Mouse (Mus musculus): ENCODE results near the gene Aph1a. TPM values are rescaled to one million over a fixed set of nuclear protein-coding genes. Genes with fewer than 3 reads are reported as not detected.
"Not testable (repeated sequence)": the region's sequence is repeated elsewhere in the genome, so short reads cannot be mapped to it uniquely, and the experiment has no call there.

Aph1a gene
- polyA plus RNA-seq, 1 experiment from 2014 or later, result 27.3 TPM

DNA sequence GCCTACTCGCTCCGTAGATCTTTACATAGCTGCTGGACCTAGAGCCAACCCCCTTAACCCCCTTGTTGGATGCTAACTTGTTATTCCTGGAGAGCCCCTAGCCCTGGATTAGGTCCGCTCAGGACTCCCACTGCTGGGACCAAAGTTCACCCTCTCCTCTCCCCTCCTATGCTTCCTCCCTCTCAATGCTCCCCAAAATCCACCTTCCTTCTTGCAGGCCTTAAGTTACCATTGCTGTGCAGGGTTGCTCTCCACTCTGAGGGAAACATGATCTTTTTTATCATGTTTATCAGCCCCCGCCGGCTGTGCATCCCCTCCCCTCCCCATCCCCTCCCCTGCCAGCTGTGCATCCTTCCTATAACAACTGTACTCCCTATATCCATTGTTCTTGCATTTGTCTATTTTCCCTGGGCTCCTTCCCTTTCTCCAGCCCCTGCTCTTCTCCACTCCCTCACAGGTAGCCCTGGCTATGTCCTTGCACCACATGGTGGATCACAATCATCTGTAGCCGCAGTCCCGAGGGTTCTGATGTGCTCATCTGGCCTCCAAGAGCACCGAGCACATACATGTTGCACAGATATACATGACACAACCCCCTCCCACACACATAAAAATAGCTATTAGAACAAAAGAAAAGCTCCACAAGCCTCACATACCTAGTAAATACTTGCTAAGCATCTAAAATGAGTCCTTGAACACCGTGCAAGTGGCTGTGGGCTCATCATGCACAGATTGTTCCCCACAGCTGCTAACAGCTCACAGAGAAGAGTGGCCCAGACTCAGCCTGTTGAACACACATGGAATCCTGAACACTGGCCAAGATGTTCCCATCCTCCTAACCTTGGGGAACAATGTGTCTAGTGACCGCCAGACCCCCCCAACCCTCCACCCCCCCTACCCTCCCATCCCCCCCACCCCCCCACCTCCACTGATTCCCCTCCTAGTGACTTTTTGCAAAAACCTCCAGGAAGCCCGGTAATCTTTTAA is 1.4 kb upstream of the Aph1a start:
- Histone ChIP-seq H3K27me3 (ENCODE audit: control insufficient read depth, insufficient read depth, low read length) (no peaks in the 10 kb centered on the region), H3K4me1 (ENCODE audit: control insufficient read depth, insufficient read depth, low read length) (peaks cover 9% of the 10 kb centered on the region), H3K27ac (ENCODE audit: low read depth, low read length) (peak overlapping the region; percentile 55; the same call in 1 of the 2 replicates), H3K4me2 (ENCODE audit: low read depth, low read length) (peak overlapping the region; percentile 27; the same call in 1 of the 2 replicates), H3K4me3 (ENCODE audit: low read depth, low read length) (peak overlapping the region; percentile 9; the same call in 1 of the 2 replicates), H3K9me3 (ENCODE audit: control insufficient read depth, low read length) (no peaks in the 10 kb centered on the region), H3K9ac (replicated peaks; ENCODE audit: low read depth, low read length) (peak overlapping the region; percentile 32; the same call in 1 of the 2 replicates), H3K36me3 (ENCODE audit: control insufficient read depth, insufficient read depth, low read length) (no peaks in the 10 kb centered on the region)
- WGBS, result 29% methylated on average over 11 of the region's 11 CpGs
- no peak for ATAC-seq (ENCODE audit: low read depth)

DNA sequence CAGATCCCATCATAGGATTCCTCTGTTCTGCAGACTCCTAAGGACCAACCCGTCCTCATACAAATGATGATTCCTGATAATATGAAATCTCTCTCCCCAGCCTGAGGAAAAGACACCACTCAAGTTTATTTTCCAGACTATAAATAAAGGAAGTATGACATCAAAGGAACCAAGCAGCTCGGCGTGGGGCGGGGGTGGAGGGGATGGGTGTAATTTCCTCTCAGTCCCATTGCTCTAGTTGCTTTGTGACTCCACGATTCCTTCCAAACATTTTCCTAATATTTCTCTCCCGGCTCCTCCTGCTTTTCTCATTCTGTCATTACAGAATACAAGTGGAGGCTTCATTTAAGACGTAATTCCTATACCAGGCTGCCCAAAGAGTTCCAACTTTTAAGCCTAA is 643 bp upstream of the Aph1a start:
- Histone ChIP-seq H3K9me3 (ENCODE audit: control insufficient read depth, low read length) (no peaks in the 10 kb centered on the region), H3K27ac (ENCODE audit: low read depth, low read length) (peak overlapping the region; percentile 55; the same call in 1 of the 2 replicates), H3K4me1 (ENCODE audit: control insufficient read depth, insufficient read depth, low read length) (peaks cover 9% of the 10 kb centered on the region), H3K9ac (replicated peaks; ENCODE audit: low read depth, low read length) (peak overlapping the region; percentile 32; the same call in 1 of the 2 replicates), H3K4me3 (ENCODE audit: low read depth, low read length) (peak overlapping the region; percentile 62), H3K4me2 (ENCODE audit: low read depth, low read length) (peak overlapping the region; percentile 56), H3K27me3 (ENCODE audit: control insufficient read depth, insufficient read depth, low read length) (no peaks in the 10 kb centered on the region), H3K36me3 (ENCODE audit: control insufficient read depth, insufficient read depth, low read length) (no peaks in the 10 kb centered on the region)
- peak; percentile 4; the same call in 1 of the 2 replicates for ATAC-seq (ENCODE audit: low read depth)
- WGBS, result 13% methylated on average over 7 of the region's 7 CpGs

DNA sequence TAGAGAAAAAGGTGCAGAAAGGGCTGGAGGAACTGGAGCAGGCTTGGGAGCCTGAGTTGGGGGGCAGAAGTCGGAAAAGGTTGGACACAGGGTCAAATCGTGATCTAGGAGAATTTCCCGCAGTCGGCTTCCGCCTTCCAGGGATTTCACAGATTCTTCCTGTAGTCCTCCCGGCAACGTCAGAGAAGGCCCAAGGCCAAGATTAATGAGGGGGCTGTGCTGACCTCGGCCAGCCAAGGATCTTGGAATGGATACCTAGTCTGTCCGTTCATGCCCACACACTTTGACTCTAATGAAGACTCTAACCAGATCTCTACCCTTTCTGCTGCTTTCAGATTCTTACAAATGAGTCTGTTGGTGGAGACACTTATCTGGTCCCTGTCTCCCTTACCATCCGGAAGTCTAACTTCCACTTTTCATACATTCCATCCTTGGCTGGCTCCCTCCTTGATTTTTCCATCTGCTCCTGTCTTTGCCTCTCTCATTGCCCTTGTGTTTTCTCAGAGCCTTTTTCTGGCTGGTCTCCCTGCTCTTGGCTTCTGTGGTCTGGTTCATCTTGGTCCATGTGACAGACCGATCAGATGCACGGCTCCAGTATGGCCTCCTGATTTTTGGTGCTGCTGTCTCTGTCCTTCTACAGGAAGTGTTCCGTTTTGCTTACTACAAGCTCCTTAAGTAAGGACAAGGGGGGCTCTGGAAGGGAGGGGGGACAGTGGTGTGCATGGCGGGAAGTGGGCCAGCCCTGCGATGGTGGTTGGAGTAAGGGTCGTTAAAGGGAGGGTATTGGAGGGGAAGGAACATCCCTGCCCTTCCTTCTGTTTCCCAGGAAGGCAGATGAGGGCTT is 770 bp downstream of the Aph1a start:
- H3K36me3 ChIP-seq (ENCODE audit: control insufficient read depth, insufficient read depth, low read length), result no peaks in the 10 kb centered on the region
- peaks cover 9% of the 10 kb centered on the region for H3K4me1 ChIP-seq (ENCODE audit: control insufficient read depth, insufficient read depth, low read length)
- peak overlapping the region; percentile 67 for H3K9ac ChIP-seq (replicated peaks; ENCODE audit: low read depth, low read length)
- no peaks in the 10 kb centered on the region for H3K9me3 ChIP-seq (ENCODE audit: control insufficient read depth, low read length)
- no peak for ATAC-seq (ENCODE audit: low read depth)
- WGBS, result 17% methylated on average over 16 of the region's 16 CpGs
- peak overlapping the region; percentile 62 for H3K4me3 ChIP-seq (ENCODE audit: low read depth, low read length)
- H3K4me2 ChIP-seq (ENCODE audit: low read depth, low read length), result peak overlapping the region; percentile 78
- peak overlapping the region; percentile 62 for H3K27ac ChIP-seq (ENCODE audit: low read depth, low read length)
- no peaks in the 10 kb centered on the region for H3K27me3 ChIP-seq (ENCODE audit: control insufficient read depth, insufficient read depth, low read length)

DNA sequence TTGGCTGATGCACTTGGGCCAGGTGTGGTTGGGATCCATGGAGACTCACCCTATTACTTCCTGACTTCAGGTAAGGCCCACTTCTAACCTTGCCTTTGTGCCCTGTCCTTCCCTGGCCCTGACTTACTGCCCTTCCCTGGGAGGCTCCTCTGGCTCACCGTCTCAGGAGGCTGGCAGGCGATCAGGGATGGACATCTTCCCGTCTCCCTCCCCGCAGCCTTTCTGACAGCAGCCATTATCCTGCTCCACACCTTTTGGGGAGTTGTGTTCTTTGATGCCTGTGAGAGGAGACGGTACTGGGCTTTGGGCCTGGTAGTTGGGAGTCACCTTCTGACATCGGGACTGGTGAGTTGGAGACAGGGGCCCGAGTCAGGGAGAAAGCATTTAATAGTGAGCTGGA is 1.7 kb downstream of the Aph1a start:
- H3K27me3 ChIP-seq (ENCODE audit: control insufficient read depth, insufficient read depth, low read length); H3K4me3 ChIP-seq (ENCODE audit: low read depth, low read length); H3K27ac ChIP-seq (ENCODE audit: low read depth, low read length); H3K36me3 ChIP-seq (ENCODE audit: control insufficient read depth, insufficient read depth, low read length); H3K9me3 ChIP-seq (ENCODE audit: control insufficient read depth, low read length); ATAC-seq (ENCODE audit: low read depth); H3K9ac ChIP-seq (replicated peaks; ENCODE audit: low read depth, low read length); H3K4me2 ChIP-seq (ENCODE audit: low read depth, low read length); H3K4me1 ChIP-seq (ENCODE audit: control insufficient read depth, insufficient read depth, low read length): not testable (repeated sequence)
- 88% methylated on average over 7 of the region's 7 CpGs for WGBS

DNA sequence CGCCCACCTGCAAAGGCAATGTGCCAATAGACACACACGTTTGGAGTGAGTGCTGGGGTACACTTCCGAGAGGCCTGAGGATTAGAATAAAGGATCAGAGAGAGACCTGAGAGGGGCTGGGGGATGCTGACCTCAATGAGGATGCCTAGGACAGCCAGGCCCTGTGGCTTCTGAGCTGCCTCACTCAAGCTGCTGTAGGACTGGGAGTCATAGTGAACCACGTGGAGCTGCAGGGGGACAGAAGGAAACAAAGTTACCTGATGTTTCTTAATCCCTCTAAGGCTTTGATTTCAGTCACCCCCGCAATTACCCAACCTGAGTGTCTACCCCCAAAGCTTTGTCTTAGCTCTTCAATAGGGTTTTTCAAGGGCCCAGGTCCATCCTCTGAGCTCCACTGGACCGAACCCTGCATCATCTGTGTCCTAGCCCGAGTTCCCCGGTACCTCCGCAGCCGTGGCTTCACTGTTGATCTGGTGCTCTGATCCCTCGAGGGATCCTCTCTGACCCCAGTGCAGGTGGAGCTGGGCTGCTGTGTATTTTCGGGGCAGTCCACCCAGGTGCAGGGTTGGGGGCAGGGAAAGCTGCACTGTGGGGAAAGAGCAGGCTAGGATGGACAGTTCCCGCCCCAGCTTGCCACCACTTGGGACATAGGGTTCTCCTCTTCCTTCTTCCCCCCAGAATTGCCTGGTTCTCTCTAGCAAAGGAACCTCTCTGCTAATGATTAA is 6.2 kb downstream of the Aph1a start:
- Histone ChIP-seq H3K27me3 (ENCODE audit: control insufficient read depth, insufficient read depth, low read length) (no peaks in the 10 kb centered on the region), H3K4me1 (ENCODE audit: control insufficient read depth, insufficient read depth, low read length) (peaks cover 7% of the 10 kb centered on the region), H3K27ac (ENCODE audit: low read depth, low read length) (no peak overlapping the region), H3K4me2 (ENCODE audit: low read depth, low read length) (no peak overlapping the region), H3K4me3 (ENCODE audit: low read depth, low read length) (no peak overlapping the region), H3K9ac (replicated peaks; ENCODE audit: low read depth, low read length) (no peak overlapping the region), H3K9me3 (ENCODE audit: control insufficient read depth, low read length) (no peaks in the 10 kb centered on the region), H3K36me3 (ENCODE audit: control insufficient read depth, insufficient read depth, low read length) (no peaks in the 10 kb centered on the region)
- 83% methylated on average over 13 of the region's 13 CpGs for WGBS
- no peak for ATAC-seq (ENCODE audit: low read depth)

DNA sequence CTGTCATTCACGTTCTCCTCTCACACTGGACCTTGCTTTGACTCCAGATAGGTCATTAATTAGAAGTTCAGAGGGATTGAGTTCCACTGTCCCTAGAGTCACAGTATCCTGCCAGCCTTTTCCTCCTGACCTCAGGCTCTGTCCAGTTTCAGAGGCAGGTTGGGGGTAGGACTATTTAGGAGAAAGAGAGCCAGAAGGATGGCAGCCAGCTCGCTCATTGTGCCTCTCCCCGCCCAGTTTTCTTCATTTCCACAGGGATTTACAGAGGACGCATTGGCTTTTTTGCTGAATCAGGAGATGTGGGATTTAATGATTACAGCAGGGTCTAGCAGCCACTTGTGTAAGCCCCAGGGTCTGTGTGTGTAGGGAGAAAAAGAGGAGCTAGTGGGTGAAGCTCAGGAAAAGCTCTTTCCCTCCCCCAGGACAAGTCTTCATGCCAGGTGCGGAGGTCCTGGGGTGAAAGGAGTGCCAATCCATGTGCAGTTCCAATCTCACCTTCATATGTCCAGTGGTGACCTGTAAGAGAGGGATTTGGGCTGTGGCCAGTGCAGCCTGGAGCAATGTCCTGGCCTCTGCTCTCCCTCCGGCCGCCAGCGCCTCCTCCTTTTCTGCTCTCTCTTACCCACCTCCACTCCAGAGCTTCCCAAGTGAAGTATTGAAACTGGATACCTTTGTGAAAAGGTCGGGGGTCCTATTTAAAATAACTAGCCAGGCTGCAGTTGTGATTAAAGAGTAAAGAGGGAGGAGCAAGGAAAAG is 8.0 kb downstream of the Aph1a start:
- Histone ChIP-seq H3K9me3 (ENCODE audit: control insufficient read depth, low read length) (no peaks in the 10 kb centered on the region), H3K4me3 (ENCODE audit: low read depth, low read length) (no peak overlapping the region), H3K27ac (ENCODE audit: low read depth, low read length) (no peak overlapping the region), H3K27me3 (ENCODE audit: control insufficient read depth, insufficient read depth, low read length) (no peaks in the 10 kb centered on the region), H3K9ac (replicated peaks; ENCODE audit: low read depth, low read length) (no peak overlapping the region), H3K36me3 (ENCODE audit: control insufficient read depth, insufficient read depth, low read length) (no peaks in the 10 kb centered on the region), H3K4me1 (ENCODE audit: control insufficient read depth, insufficient read depth, low read length) (peaks cover 9% of the 10 kb centered on the region), H3K4me2 (ENCODE audit: low read depth, low read length) (no peak overlapping the region)
- no peak for ATAC-seq (ENCODE audit: low read depth)
- 72% methylated on average over 9 of the region's 9 CpGs for WGBS

DNA sequence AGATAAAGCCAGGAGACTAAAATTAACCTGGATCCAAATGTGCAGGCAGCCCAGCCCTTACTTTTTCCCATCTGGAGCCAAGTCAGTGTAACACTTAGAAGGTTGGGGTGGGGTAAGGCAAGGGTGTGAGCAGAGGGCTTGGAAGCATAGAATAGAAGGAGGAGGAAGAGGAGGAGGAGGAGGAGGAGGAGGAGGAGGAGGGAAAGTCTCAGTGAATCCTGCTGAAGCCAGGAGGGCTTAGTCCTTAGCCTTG is 8.5 kb downstream of the Aph1a start:
- no peak for ATAC-seq (ENCODE audit: low read depth)
- no peaks in the 10 kb centered on the region for H3K9me3 ChIP-seq (ENCODE audit: control insufficient read depth, low read length)
- no peak overlapping the region for H3K27ac ChIP-seq (ENCODE audit: low read depth, low read length)
- no peaks in the 10 kb centered on the region for H3K36me3 ChIP-seq (ENCODE audit: control insufficient read depth, insufficient read depth, low read length)
- H3K4me1 ChIP-seq (ENCODE audit: control insufficient read depth, insufficient read depth, low read length), result peaks cover 9% of the 10 kb centered on the region
- no peaks in the 10 kb centered on the region for H3K27me3 ChIP-seq (ENCODE audit: control insufficient read depth, insufficient read depth, low read length)
- no peak overlapping the region for H3K4me2 ChIP-seq (ENCODE audit: low read depth, low read length)
- H3K9ac ChIP-seq (replicated peaks; ENCODE audit: low read depth, low read length), result no peak overlapping the region
- no peak overlapping the region for H3K4me3 ChIP-seq (ENCODE audit: low read depth, low read length)

DNA sequence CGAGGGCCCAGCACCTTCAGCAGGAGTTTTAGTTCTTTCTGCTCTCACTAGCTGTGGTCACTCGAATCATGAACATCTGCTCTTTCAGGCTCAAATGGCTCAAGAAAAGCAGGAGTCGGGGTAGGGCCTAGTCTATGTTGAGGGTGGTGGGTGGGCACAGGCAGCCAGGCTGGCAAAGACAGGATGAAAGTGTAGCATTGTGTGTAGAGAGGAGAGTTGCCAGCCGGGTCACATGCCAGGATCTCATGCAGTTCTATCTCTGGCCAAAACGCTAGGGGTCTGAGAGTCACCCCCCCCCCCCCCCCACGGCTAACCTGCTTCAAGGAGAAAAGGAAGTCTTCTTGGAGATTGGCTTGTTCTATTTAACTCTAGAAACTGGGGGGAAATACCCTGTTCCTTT is 8.9 kb downstream of the Aph1a start:
- no peaks in the 10 kb centered on the region for H3K27me3 ChIP-seq (ENCODE audit: control insufficient read depth, insufficient read depth, low read length)
- no peak for ATAC-seq (ENCODE audit: low read depth)
- H3K27ac ChIP-seq (ENCODE audit: low read depth, low read length), result no peak overlapping the region
- 27% methylated on average over 6 of the region's 6 CpGs for WGBS
- H3K9me3 ChIP-seq (ENCODE audit: control insufficient read depth, low read length), result no peaks in the 10 kb centered on the region
- no peaks in the 10 kb centered on the region for H3K36me3 ChIP-seq (ENCODE audit: control insufficient read depth, insufficient read depth, low read length)
- H3K9ac ChIP-seq (replicated peaks; ENCODE audit: low read depth, low read length), result no peak overlapping the region
- H3K4me1 ChIP-seq (ENCODE audit: control insufficient read depth, insufficient read depth, low read length), result peaks cover 9% of the 10 kb centered on the region
- H3K4me2 ChIP-seq (ENCODE audit: low read depth, low read length), result no peak overlapping the region
- H3K4me3 ChIP-seq (ENCODE audit: low read depth, low read length), result no peak overlapping the region

Data from neural tube, embryonic 14.5 days (tissue).